Mouse (Mus musculus) CH12.LX (cell line): Measurements from ENCODE around the gene Tbx3.

Experiments
- CTCF ChIP-seq, 2 experiments: IDR thresholded peaks in 1 of 2; conservative IDR thresholded peaks in 1 of 2; 2 replicates each; pipeline ENCODE4 v1.5.1; 2011 to 2012; ENCODE audit warnings: low read depth in 2 of 2, low read length in 2 of 2, improper control_type of control experiment in 1 of 2, inconsistent platforms in 1 of 2, mild to moderate bottlenecking in 1 of 2, moderate library complexity in 1 of 2
- MXI1 ChIP-seq: IDR thresholded peaks from 2 replicates; pipeline ENCODE4 v1.6.1; 2011; ENCODE audit warnings: mild to moderate bottlenecking, low read depth, low read length, improper control_type of control experiment
- RAD21 ChIP-seq: IDR thresholded peaks from 2 replicates; pipeline ENCODE4 v1.6.1; 2011; ENCODE audit warnings: low read depth, mild to moderate bottlenecking, low read length, improper control_type of control experiment, moderate library complexity
- SIN3A ChIP-seq: IDR thresholded peaks from 2 replicates; pipeline ENCODE4 v1.6.1; 2012; ENCODE audit warnings: low read length, improper control_type of control experiment, inconsistent platforms
- TCF12 ChIP-seq: IDR thresholded peaks from 2 replicates; pipeline ENCODE4 v1.6.1; 2014; ENCODE audit warnings: low read depth, mild to moderate bottlenecking, inconsistent platforms, low read length, improper control_type of control experiment

- no peak for TF ChIP-seq CTCF (conservative IDR thresholded peaks at IDR 0.05 in 1 of 2, IDR thresholded peaks at IDR 0.05 in 1 of 2; ENCODE audit: low read depth in 2 of 2, low read length in 2 of 2)
- TF ChIP-seq MXI1, result no peak
- no peak for TF ChIP-seq SIN3A
- TF ChIP-seq RAD21, result no peak
- TF ChIP-seq TCF12, result no peak
Observed at GRCm38 (mm10) chr5:119686199-119686964, 15.9 kb downstream of the Tbx3 start.
